Mouse (Mus musculus): Measurements from ENCODE around the gene Cyp2d40.

GRCm38 (mm10) chr15:82784581-82784980 is 20.6 kb upstream of the Cyp2d40 start:
- TF ChIP-seq CTCF (IDR thresholded peaks at IDR 0.05; ENCODE audit: borderline replicate concordance, extremely low read depth, insufficient read depth, insufficient read length), result no peak
- no peak for TF ChIP-seq POLR2A (IDR thresholded peaks at IDR 0.05; ENCODE audit: borderline replicate concordance, extremely low read depth, insufficient read depth, insufficient read length, poor library complexity, severe bottlenecking)
